Mouse (Mus musculus): ENCODE measurements around the gene Abcg4. TPM values are rescaled to one million over a fixed set of nuclear protein-coding genes. Genes with fewer than 3 reads are reported as not detected.

Gene Abcg4
- polyA plus RNA-seq, 1 experiment from 2014 or later, result 3.3 TPM

GRCm38 (mm10) chr9:44269973-44270372, 18.4 kb downstream of the Abcg4 start:
- Histone ChIP-seq H3K27me3 (ENCODE audit: control insufficient read depth, insufficient read depth, low read length) (no peaks in the 10 kb centered on the region), H3K9me3 (replicated peaks; ENCODE audit: control insufficient read depth, low read length) (no peaks in the 10 kb centered on the region), H3K27ac (ENCODE audit: low read depth, low read length) (no peak overlapping the region), H3K9ac (ENCODE audit: low read depth, low read length) (no peak overlapping the region), H3K4me1 (ENCODE audit: control insufficient read depth, insufficient read depth, low read length) (peaks cover 9% of the 10 kb centered on the region), H3K4me2 (no peak overlapping the region), H3K36me3 (ENCODE audit: control insufficient read depth, insufficient read depth, low read length) (no peaks in the 10 kb centered on the region), H3K4me3 (ENCODE audit: low read depth, low read length) (no peak overlapping the region)
- 80% methylated on average over 4 of the region's 4 CpGs for WGBS (ENCODE audit: insufficient replicate concordance)
- ATAC-seq (replicated peaks; ENCODE audit: insufficient number of reproducible peaks, low FRiP score, low TSS enrichment), result no peak

GRCm38 (mm10) chr9:44269077-44269476, 19.3 kb downstream of the Abcg4 start:
- no peak overlapping the region for H3K27ac ChIP-seq (ENCODE audit: low read depth, low read length)
- 77% methylated on average over 3 of the region's 3 CpGs for WGBS (ENCODE audit: insufficient replicate concordance)
- H3K27me3 ChIP-seq (ENCODE audit: control insufficient read depth, insufficient read depth, low read length), result peaks cover 2% of the 10 kb centered on the region; the same call in 1 of the 2 replicates
- H3K4me1 ChIP-seq (ENCODE audit: control insufficient read depth, insufficient read depth, low read length), result peaks cover 9% of the 10 kb centered on the region
- ATAC-seq (replicated peaks; ENCODE audit: insufficient number of reproducible peaks, low FRiP score, low TSS enrichment), result no peak
- no peak overlapping the region; the same call in 1 of the 2 replicates for H3K4me3 ChIP-seq (ENCODE audit: low read depth, low read length)
- no peak overlapping the region for H3K9ac ChIP-seq (ENCODE audit: low read depth, low read length)
- no peak overlapping the region for H3K4me2 ChIP-seq
- no peaks in the 10 kb centered on the region for H3K9me3 ChIP-seq (replicated peaks; ENCODE audit: control insufficient read depth, low read length)
- H3K36me3 ChIP-seq (ENCODE audit: control insufficient read depth, insufficient read depth, low read length), result no peaks in the 10 kb centered on the region

GRCm38 (mm10) chr9:44268432-44268831, 20.0 kb downstream of the Abcg4 start, which contains the start of gene Nlrx1:
Gene Nlrx1, minus strand, starts transcription at chr9:44268599.
- H3K36me3 ChIP-seq (ENCODE audit: control insufficient read depth, insufficient read depth, low read length), result no peaks in the 10 kb centered on the region
- peak within 1 kb of the TSS; percentile 53 for H3K4me3 ChIP-seq (ENCODE audit: low read depth, low read length)
- H3K9ac ChIP-seq (ENCODE audit: low read depth, low read length), result peak within 1 kb of the TSS; percentile 88
- no peak; the same call in 1 of the 2 replicates for ATAC-seq (replicated peaks; ENCODE audit: insufficient number of reproducible peaks, low FRiP score, low TSS enrichment)
- peaks cover 9% of the 10 kb centered on the region for H3K4me1 ChIP-seq (ENCODE audit: control insufficient read depth, insufficient read depth, low read length)
- peaks cover 2% of the 10 kb centered on the region; the same call in 1 of the 2 replicates for H3K27me3 ChIP-seq (ENCODE audit: control insufficient read depth, insufficient read depth, low read length)
- H3K27ac ChIP-seq (ENCODE audit: low read depth, low read length), result peak within 1 kb of the TSS; percentile 71
- no peaks in the 10 kb centered on the region for H3K9me3 ChIP-seq (replicated peaks; ENCODE audit: control insufficient read depth, low read length)
- 74% methylated on average over 6 of the region's 6 CpGs for WGBS (ENCODE audit: insufficient replicate concordance)
- H3K4me2 ChIP-seq, result peak within 1 kb of the TSS; percentile 88

GRCm38 (mm10) chr9:44268027-44268360, 20.4 kb downstream of the Abcg4 start:
- Histone ChIP-seq H3K4me1 (ENCODE audit: control insufficient read depth, insufficient read depth, low read length) (peaks cover 9% of the 10 kb centered on the region), H3K9ac (ENCODE audit: low read depth, low read length) (peak overlapping the region; percentile 88), H3K4me2 (peak overlapping the region; percentile 88), H3K36me3 (ENCODE audit: control insufficient read depth, insufficient read depth, low read length) (no peaks in the 10 kb centered on the region), H3K27ac (ENCODE audit: low read depth, low read length) (peak overlapping the region; percentile 71), H3K9me3 (replicated peaks; ENCODE audit: control insufficient read depth, low read length) (no peaks in the 10 kb centered on the region), H3K27me3 (ENCODE audit: control insufficient read depth, insufficient read depth, low read length) (peaks cover 2% of the 10 kb centered on the region; the same call in 1 of the 2 replicates), H3K4me3 (ENCODE audit: low read depth, low read length) (peak overlapping the region; percentile 53)
- 5% methylated on average over 28 of the region's 28 CpGs for WGBS (ENCODE audit: insufficient replicate concordance)
- peak; percentile 87 for ATAC-seq (replicated peaks; ENCODE audit: insufficient number of reproducible peaks, low FRiP score, low TSS enrichment)

- 8% methylated on average over 23 of the region's 23 CpGs for WGBS (ENCODE audit: insufficient replicate concordance)
Observed at GRCm38 (mm10) chr9:44267319-44268026, 20.9 kb downstream of the Abcg4 start.

GRCm38 (mm10) chr9:44266478-44267226, 21.8 kb downstream of the Abcg4 start:
- Histone ChIP-seq H3K9ac (ENCODE audit: low read depth, low read length) (no peak overlapping the region), H3K9me3 (replicated peaks; ENCODE audit: control insufficient read depth, low read length) (no peaks in the 10 kb centered on the region), H3K4me3 (ENCODE audit: low read depth, low read length) (no peak overlapping the region; the same call in 1 of the 2 replicates), H3K27ac (ENCODE audit: low read depth, low read length) (no peak overlapping the region), H3K36me3 (ENCODE audit: control insufficient read depth, insufficient read depth, low read length) (no peaks in the 10 kb centered on the region), H3K4me1 (ENCODE audit: control insufficient read depth, insufficient read depth, low read length) (peaks cover 9% of the 10 kb centered on the region), H3K4me2 (peak overlapping the region; percentile 88), H3K27me3 (ENCODE audit: control insufficient read depth, insufficient read depth, low read length) (peaks cover 2% of the 10 kb centered on the region; the same call in 1 of the 2 replicates)
- ATAC-seq (replicated peaks; ENCODE audit: insufficient number of reproducible peaks, low FRiP score, low TSS enrichment), result no peak
- 62% methylated on average over 8 of the region's 8 CpGs for WGBS (ENCODE audit: insufficient replicate concordance)

More at GRCm38 (mm10) chr9:44267319-44268026, 20.9 kb downstream of the Abcg4 start:
- H3K9me3 ChIP-seq (replicated peaks; ENCODE audit: control insufficient read depth, low read length), result no peaks in the 10 kb centered on the region
- H3K27ac ChIP-seq (ENCODE audit: low read depth, low read length), result peak overlapping the region; percentile 71
- H3K36me3 ChIP-seq (ENCODE audit: control insufficient read depth, insufficient read depth, low read length), result no peaks in the 10 kb centered on the region
- H3K4me1 ChIP-seq (ENCODE audit: control insufficient read depth, insufficient read depth, low read length), result peaks cover 9% of the 10 kb centered on the region
- peak; percentile 48; the same call in 1 of the 2 replicates for ATAC-seq (replicated peaks; ENCODE audit: insufficient number of reproducible peaks, low FRiP score, low TSS enrichment)
- H3K9ac ChIP-seq (ENCODE audit: low read depth, low read length), result peak overlapping the region; percentile 88
- peaks cover 2% of the 10 kb centered on the region; the same call in 1 of the 2 replicates for H3K27me3 ChIP-seq (ENCODE audit: control insufficient read depth, insufficient read depth, low read length)
- peak overlapping the region; percentile 88 for H3K4me2 ChIP-seq
- H3K4me3 ChIP-seq (ENCODE audit: low read depth, low read length), result peak overlapping the region; percentile 53

DNA sequence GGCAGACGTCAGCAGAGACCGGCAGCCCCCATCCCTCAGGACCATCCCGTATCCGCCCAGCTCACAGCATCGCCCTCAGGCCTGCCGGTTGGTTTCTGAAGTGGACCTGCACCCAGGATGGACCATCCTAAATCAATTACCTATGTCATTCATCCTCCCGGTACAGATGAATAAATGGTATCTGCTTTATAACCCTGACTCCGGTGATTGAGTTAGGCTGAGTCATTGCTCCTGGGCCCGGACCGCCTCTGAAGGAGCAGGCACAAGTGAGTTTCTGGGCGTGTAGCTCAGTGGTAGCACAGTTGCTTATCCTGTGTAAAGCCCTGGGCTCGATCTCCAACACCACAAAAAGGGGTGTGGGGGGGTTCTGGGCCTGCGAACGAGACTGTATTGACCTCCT, 27.0 kb downstream of the Abcg4 start:
- no peak overlapping the region for H3K9ac ChIP-seq (ENCODE audit: low read depth, low read length)
- WGBS (ENCODE audit: insufficient replicate concordance), result 79% methylated on average over 14 of the region's 14 CpGs
- H3K36me3 ChIP-seq (ENCODE audit: control insufficient read depth, insufficient read depth, low read length), result no peaks in the 10 kb centered on the region
- no peaks in the 10 kb centered on the region for H3K4me1 ChIP-seq (ENCODE audit: control insufficient read depth, insufficient read depth, low read length)
- no peak overlapping the region for H3K4me3 ChIP-seq (ENCODE audit: low read depth, low read length)
- H3K9me3 ChIP-seq (replicated peaks; ENCODE audit: control insufficient read depth, low read length), result no peaks in the 10 kb centered on the region
- H3K27me3 ChIP-seq (ENCODE audit: control insufficient read depth, insufficient read depth, low read length), result peaks cover 2% of the 10 kb centered on the region; the same call in 1 of the 2 replicates
- H3K4me2 ChIP-seq, result no peak overlapping the region
- H3K27ac ChIP-seq (ENCODE audit: low read depth, low read length), result no peak overlapping the region
- no peak for ATAC-seq (replicated peaks; ENCODE audit: insufficient number of reproducible peaks, low FRiP score, low TSS enrichment)

GRCm38 (mm10) chr9:44259014-44259413, 29.4 kb downstream of the Abcg4 start:
- Histone ChIP-seq H3K4me2 (no peak overlapping the region), H3K27me3 (ENCODE audit: control insufficient read depth, insufficient read depth, low read length) (no peaks in the 10 kb centered on the region), H3K9ac (ENCODE audit: low read depth, low read length) (no peak overlapping the region), H3K4me3 (ENCODE audit: low read depth, low read length) (no peak overlapping the region), H3K9me3 (replicated peaks; ENCODE audit: control insufficient read depth, low read length) (no peaks in the 10 kb centered on the region), H3K36me3 (ENCODE audit: control insufficient read depth, insufficient read depth, low read length) (no peaks in the 10 kb centered on the region), H3K27ac (ENCODE audit: low read depth, low read length) (no peak overlapping the region), H3K4me1 (ENCODE audit: control insufficient read depth, insufficient read depth, low read length) (peaks cover 4% of the 10 kb centered on the region; the same call in 1 of the 2 replicates)
- 79% methylated on average over 10 of the region's 10 CpGs for WGBS (ENCODE audit: insufficient replicate concordance)
- ATAC-seq (replicated peaks; ENCODE audit: insufficient number of reproducible peaks, low FRiP score, low TSS enrichment), result no peak
